Mouse (Mus musculus) liver, postnatal 0 days (tissue): ENCODE results near the gene Efnb2. TPM values are rescaled to one million over a fixed set of nuclear protein-coding genes. Genes with fewer than 3 reads are reported as not detected.

Experiments
- ATAC-seq: fragments of 200-750 bp; cut with Nextera tagmentation; 2 replicates; pipeline ENCODE4 v1.8.0; 2017; ENCODE audit warnings: mild to moderate bottlenecking, moderate library complexity
- DNase-seq: peaks from one replicate; pipeline ENCODE4 v3.0.0-alpha.2; 2016
- H3K27ac ChIP-seq: fragments of 300-500 bp; sonication (generic); 2 replicates; pipeline ENCODE4 v1.5.1; 2014; ENCODE audit warnings: antibody characterized with exemption, moderate library complexity, mild to moderate bottlenecking, low read depth
- H3K27me3 ChIP-seq: fragments of 300-500 bp; sonication (generic); 2 replicates; pipeline ENCODE4 v1.6.1; 2014; ENCODE audit warnings: low read length, control low read depth, mixed read lengths; ENCODE audit not compliant: insufficient read depth
- H3K36me3 ChIP-seq: fragments of 300-500 bp; sonication (generic); replicated peaks from 2 replicates; pipeline ENCODE4 v1.6.1; 2014; ENCODE audit warnings: mild to moderate bottlenecking, control low read depth, low read length, moderate library complexity, mixed read lengths; ENCODE audit not compliant: insufficient read depth
- H3K4me1 ChIP-seq: fragments of 300-500 bp; sonication (generic); 2 replicates; pipeline ENCODE4 v1.6.1; 2014; ENCODE audit warnings: antibody characterized with exemption, mild to moderate bottlenecking, control low read depth; ENCODE audit not compliant: insufficient read depth
- H3K4me2 ChIP-seq: fragments of 300-500 bp; sonication (generic); 2 replicates; pipeline ENCODE4 v1.6.1; 2014; ENCODE audit warnings: low read depth, mild to moderate bottlenecking, low read length, moderate library complexity, mixed read lengths
- H3K4me3 ChIP-seq: fragments of 300-500 bp; sonication (generic); 2 replicates; pipeline ENCODE4 v1.5.1; 2014; ENCODE audit warnings: low read depth, low read length
- H3K9ac ChIP-seq: fragments of 300-500 bp; sonication (generic); replicated peaks from 2 replicates; pipeline ENCODE4 v1.6.1; 2014; ENCODE audit warnings: mild to moderate bottlenecking, moderate library complexity
- H3K9me3 ChIP-seq: fragments of 300-500 bp; sonication (generic); 2 replicates; pipeline ENCODE4 v1.6.1; 2016; ENCODE audit warnings: mild to moderate bottlenecking, control low read depth, low read length, mixed read lengths
- CTCF ChIP-seq: sonication (generic); IDR thresholded peaks from 2 replicates; pipeline ENCODE4 v1.5.1; 2016; ENCODE audit warnings: antibody characterized with exemption, low read depth
- EP300 ChIP-seq: IDR thresholded peaks from 2 replicates; pipeline ENCODE4 v1.6.1; 2016; ENCODE audit warnings: antibody characterized with exemption, low read depth, mild to moderate bottlenecking
- WGBS: fragments of 180-500 bp; shearing (Covaris S2); extraction: QIAGEN DNeasy Blood & Tissue Kit; methylation state at CpG from one replicate; pipeline ENCODE4 v1.1.7; 2014; ENCODE audit not compliant: insufficient replicate concordance; 5-methylcytosine and 5-hydroxymethylcytosine counted together
- polyA plus RNA-seq: library from polyadenylated mRNA; unstranded; fragments of >200 nt; fragmentation: Nextera tagmentation; extraction: Ambion mirVana; gene quantifications from 2 replicates; pipeline ENCODE4 v1.2.1, GENCODE M21; 2015

The Efnb2 gene
- polyA plus RNA-seq, 1 experiment from 2014 or later: 1.0 TPM

GRCm38 (mm10) chr8:8595831-8596611, 65.0 kb downstream of the Efnb2 start:
- no peaks in the 10 kb centered on the region for H3K36me3 ChIP-seq
- no peak overlapping the region for H3K27ac ChIP-seq
- H3K4me1 ChIP-seq: no peaks in the 10 kb centered on the region
- no peak overlapping the region for H3K4me2 ChIP-seq
- ATAC-seq: no peak
- no peak for DNase-seq
- no peaks in the 10 kb centered on the region for H3K9me3 ChIP-seq
- no peak overlapping the region for H3K4me3 ChIP-seq
- 71% methylated on average over 12 of the region's 12 CpGs for WGBS
- TF ChIP-seq EP300: no peak
- TF ChIP-seq CTCF: no peak
- H3K9ac ChIP-seq: no peak overlapping the region
- no peaks in the 10 kb centered on the region for H3K27me3 ChIP-seq

- 47% methylated on average over 7 of the region's 7 CpGs for WGBS
- no peak for ATAC-seq
Observed at GRCm38 (mm10) chr8:8593812-8594211, 67.2 kb downstream of the Efnb2 start.

GRCm38 (mm10) chr8:8593371-8593770, 67.7 kb downstream of the Efnb2 start:
- ATAC-seq: no peak
- H3K27ac ChIP-seq: no peak overlapping the region
- WGBS: 88% methylated on average over 6 of the region's 6 CpGs
- H3K4me3 ChIP-seq: no peak overlapping the region
- H3K27me3 ChIP-seq: no peaks in the 10 kb centered on the region
- H3K4me2 ChIP-seq: no peak overlapping the region
- no peaks in the 10 kb centered on the region for H3K9me3 ChIP-seq
- DNase-seq: no peak
- H3K36me3 ChIP-seq: no peaks in the 10 kb centered on the region
- no peak overlapping the region for H3K9ac ChIP-seq
- no peaks in the 10 kb centered on the region for H3K4me1 ChIP-seq
- TF ChIP-seq CTCF (no peak), EP300 (no peak)

More at GRCm38 (mm10) chr8:8593812-8594211, 67.2 kb downstream of the Efnb2 start:
- no peak overlapping the region for H3K9ac ChIP-seq
- no peak overlapping the region for H3K27ac ChIP-seq
- no peak overlapping the region for H3K4me3 ChIP-seq
- no peaks in the 10 kb centered on the region for H3K4me1 ChIP-seq
- H3K9me3 ChIP-seq: no peaks in the 10 kb centered on the region
- TF ChIP-seq EP300: no peak
- no peak for TF ChIP-seq CTCF
- H3K4me2 ChIP-seq: no peak overlapping the region
- no peak for DNase-seq
- H3K27me3 ChIP-seq: no peaks in the 10 kb centered on the region
- no peaks in the 10 kb centered on the region for H3K36me3 ChIP-seq

GRCm38 (mm10) chr8:8592331-8592730, 68.7 kb downstream of the Efnb2 start:
- no peaks in the 10 kb centered on the region for H3K4me1 ChIP-seq
- WGBS: 81% methylated on average over 3 of the region's 3 CpGs
- no peak for TF ChIP-seq EP300
- TF ChIP-seq CTCF: no peak
- no peak overlapping the region for H3K9ac ChIP-seq
- DNase-seq (no peak), ATAC-seq (no peak)
- H3K27me3 ChIP-seq: no peaks in the 10 kb centered on the region
- no peak overlapping the region for H3K27ac ChIP-seq
- no peaks in the 10 kb centered on the region for H3K9me3 ChIP-seq
- H3K4me2 ChIP-seq: no peak overlapping the region
- no peak overlapping the region for H3K4me3 ChIP-seq
- no peaks in the 10 kb centered on the region for H3K36me3 ChIP-seq

GRCm38 (mm10) chr8:8583981-8584377, 77.1 kb downstream of the Efnb2 start:
- peak; percentile 34; the same call in 1 of the 2 replicates for TF ChIP-seq EP300
- TF ChIP-seq CTCF: no peak
- H3K4me2 ChIP-seq: no peak overlapping the region
- no peaks in the 10 kb centered on the region for H3K4me1 ChIP-seq
- H3K27me3 ChIP-seq: no peaks in the 10 kb centered on the region
- no peak overlapping the region for H3K4me3 ChIP-seq
- ATAC-seq: no peak
- no peak for DNase-seq
- no peaks in the 10 kb centered on the region for H3K36me3 ChIP-seq
- H3K9ac ChIP-seq: no peak overlapping the region
- 55% methylated on average over 4 of the region's 4 CpGs for WGBS
- H3K9me3 ChIP-seq: no peaks in the 10 kb centered on the region
- H3K27ac ChIP-seq: no peak overlapping the region

GRCm38 (mm10) chr8:8583290-8583980, 77.6 kb downstream of the Efnb2 start:
- Histone ChIP-seq H3K27ac (no peak overlapping the region), H3K36me3 (no peaks in the 10 kb centered on the region), H3K27me3 (no peaks in the 10 kb centered on the region), H3K4me1 (no peaks in the 10 kb centered on the region), H3K4me3 (no peak overlapping the region), H3K9me3 (no peaks in the 10 kb centered on the region), H3K4me2 (no peak overlapping the region), H3K9ac (no peak overlapping the region)
- 53% methylated on average over 4 of the region's 4 CpGs for WGBS
- TF ChIP-seq EP300 (peak; percentile 47; the same call in 1 of the 2 replicates), CTCF (no peak)
- peak; percentile 27; the same call in 1 of the 2 replicates for ATAC-seq
- DNase-seq: no peak
